Mouse (Mus musculus) ES-Bruce4 (cell line): ENCODE measurements around the gene Polg2.

Source experiments
- CTCF ChIP-seq: IDR thresholded peaks from one replicate; pipeline ENCODE4 v1.8.1; 2011; ENCODE audit warnings: low read depth, low read length
- POLR2A ChIP-seq: IDR thresholded peaks from one replicate; pipeline ENCODE4 v1.8.1; 2011; ENCODE audit warnings: low read length; ENCODE audit not compliant: insufficient read depth

DNA sequence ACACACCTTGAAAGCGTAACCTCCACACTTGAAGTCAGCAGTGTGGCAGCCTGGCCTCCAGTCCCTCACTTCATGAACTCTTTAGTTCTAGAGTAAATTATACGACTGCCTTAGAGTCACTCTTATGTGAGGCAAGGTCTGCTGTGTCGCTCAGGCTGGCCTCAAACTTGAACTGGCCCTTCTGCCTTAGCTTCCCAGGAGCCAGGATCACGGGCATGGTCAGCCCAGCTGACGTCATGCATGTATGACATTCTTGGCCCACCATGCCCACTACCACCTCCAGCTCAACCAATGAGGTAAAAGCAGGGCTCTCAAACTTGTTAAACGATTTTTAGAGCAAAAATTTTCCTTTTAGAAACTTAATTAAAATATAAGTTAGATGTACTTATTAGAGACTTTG, 42.1 kb upstream of the Polg2 start:
- no peak for TF ChIP-seq POLR2A
- TF ChIP-seq CTCF: no peak
